Mouse (Mus musculus) CD4-positive, CD25-positive, alpha-beta regulatory T cell, adult 4 months (primary cell): ENCODE measurements at regions not wholly inside any gene's neighbourhood (a gene's known extent, or its start where the extent isn't known, plus 50 kb on each side); places are given as distances from the start of the nearest gene placed in this dataset.

Experiments used
- ATAC-seq: one replicate; pipeline ENCODE4 v1.8.0; 2017

- no peak for ATAC-seq
Measured at GRCm38 (mm10) chrX:13344701-13345100, 63.9 kb downstream of the Ddx3x start.

GRCm38 (mm10) chrX:13345126-13345525 lies 64.4 kb downstream of the Ddx3x start:
- no peak for ATAC-seq

GRCm38 (mm10) chrX:13346011-13346631 lies 65.4 kb downstream of the Ddx3x start:
- ATAC-seq = no peak

- peak; percentile 22 for ATAC-seq
Measured at GRCm38 (mm10) chrX:13346696-13347026, 65.9 kb downstream of the Ddx3x start.

GRCm38 (mm10) chrX:13347027-13347840 lies 66.5 kb downstream of the Ddx3x start:
- ATAC-seq = peak; percentile 80

GRCm38 (mm10) chrX:13348415-13348814 lies 67.6 kb downstream of the Ddx3x start:
- no peak for ATAC-seq

GRCm38 (mm10) chrX:13350461-13350860 lies 69.7 kb downstream of the Ddx3x start:
- no peak for ATAC-seq

GRCm38 (mm10) chrX:13357149-13357783 lies 76.5 kb downstream of the Ddx3x start:
- no peak for ATAC-seq

- ATAC-seq = no peak
Measured at GRCm38 (mm10) chrX:13357973-13358372, 77.2 kb downstream of the Ddx3x start.

- ATAC-seq = no peak
Measured at GRCm38 (mm10) chrX:13360436-13360835, 79.7 kb downstream of the Ddx3x start.

- ATAC-seq = peak; percentile 58
Measured at GRCm38 (mm10) chrX:13370319-13370718, 89.5 kb downstream of the Ddx3x start.

GRCm38 (mm10) chrX:13372752-13373151 lies 92.0 kb downstream of the Ddx3x start:
- ATAC-seq = no peak

GRCm38 (mm10) chrX:13386354-13386753 lies 79.6 kb upstream of the Nyx start:
- ATAC-seq = no peak

GRCm38 (mm10) chrX:13398466-13398865 lies 67.4 kb upstream of the Nyx start:
- ATAC-seq = no peak

- no peak for ATAC-seq
Measured at GRCm38 (mm10) chrX:13412726-13413125, 53.2 kb upstream of the Nyx start.

GRCm38 (mm10) chrX:13413135-13413534 lies 52.8 kb upstream of the Nyx start:
- ATAC-seq = no peak
